Mouse (Mus musculus): ENCODE data around the gene Klf3.

The Klf3 gene

DNA sequence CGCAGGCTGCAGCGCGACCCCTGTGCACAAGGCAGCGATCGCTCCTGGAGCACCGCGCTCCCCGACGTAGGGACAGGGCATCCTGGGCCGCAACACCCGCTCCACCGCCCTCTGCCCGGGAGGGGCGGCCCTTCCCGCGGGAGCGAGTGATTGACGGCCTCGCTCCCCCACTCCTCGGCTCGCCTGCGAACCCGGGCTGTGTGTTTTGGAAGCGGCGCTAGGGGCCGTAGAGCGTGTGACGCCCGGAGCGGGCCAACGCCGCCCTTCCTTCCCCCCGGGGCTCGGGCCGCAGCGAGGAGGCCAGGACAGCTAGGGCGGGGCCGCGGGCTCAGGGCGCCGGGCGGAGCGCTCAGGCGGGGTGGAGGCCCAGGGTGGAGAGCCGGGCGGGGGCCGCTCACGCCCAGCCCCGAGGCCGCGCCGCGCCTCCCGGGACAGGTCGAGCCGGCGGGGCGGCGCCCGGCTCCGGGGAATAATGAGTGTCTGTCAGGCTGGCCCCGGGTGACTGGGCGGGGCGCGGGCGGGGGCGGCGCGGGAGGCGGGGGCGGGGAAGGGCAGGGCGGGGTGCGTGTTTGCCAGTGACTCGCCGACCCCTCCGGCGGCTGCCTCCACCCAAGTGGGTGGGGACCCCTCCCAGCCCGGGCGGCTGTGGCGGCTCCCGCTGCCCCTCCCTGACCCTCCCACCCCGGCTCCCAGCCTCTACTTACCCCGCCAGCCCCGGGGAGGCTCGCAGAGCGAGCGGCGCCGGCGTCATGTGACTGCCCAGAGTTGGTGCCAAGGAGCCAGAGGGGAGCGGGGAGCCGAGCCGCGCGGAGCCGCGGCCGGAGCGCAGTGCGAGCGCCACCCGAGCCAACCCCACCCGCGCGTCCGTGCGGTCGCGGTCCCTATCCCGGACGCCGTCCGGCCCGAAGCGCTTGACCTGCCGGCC is at the start of gene Klf3:
Klf3 (plus strand) TSS at position 594 of the 925 bp plus-strand sequence.
- DNase-seq (ENCODE audit: low spot score): peak; percentile 91

GRCm38 (mm10) chr5:64762295-64762694 is 40.9 kb upstream of the Klf3 start:
- no peak for DNase-seq (ENCODE audit: low spot score)

GRCm38 (mm10) chr5:64764452-64764851 is 38.7 kb upstream of the Klf3 start:
- no peak for DNase-seq (ENCODE audit: low spot score)

DNA sequence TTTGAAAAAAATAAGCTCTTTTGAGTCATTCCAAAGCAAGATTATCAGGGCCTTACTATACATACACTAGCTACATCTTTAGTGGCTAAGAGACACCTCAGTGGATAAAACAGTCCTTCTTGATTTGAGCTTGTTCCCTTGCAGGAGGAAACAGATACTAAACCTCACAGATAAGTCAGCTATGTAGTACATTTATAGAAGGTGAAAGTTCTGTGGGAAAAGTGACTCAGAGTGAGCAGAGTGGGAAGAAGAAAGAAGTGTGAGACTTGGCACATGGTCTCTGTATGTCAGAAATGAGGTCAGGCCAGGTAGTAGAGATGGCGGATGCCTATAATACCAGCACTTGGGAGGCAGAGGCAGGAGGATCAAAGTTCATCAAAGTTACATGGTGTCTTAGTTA is 37.4 kb upstream of the Klf3 start:
- DNase-seq (ENCODE audit: low spot score): no peak

DNA sequence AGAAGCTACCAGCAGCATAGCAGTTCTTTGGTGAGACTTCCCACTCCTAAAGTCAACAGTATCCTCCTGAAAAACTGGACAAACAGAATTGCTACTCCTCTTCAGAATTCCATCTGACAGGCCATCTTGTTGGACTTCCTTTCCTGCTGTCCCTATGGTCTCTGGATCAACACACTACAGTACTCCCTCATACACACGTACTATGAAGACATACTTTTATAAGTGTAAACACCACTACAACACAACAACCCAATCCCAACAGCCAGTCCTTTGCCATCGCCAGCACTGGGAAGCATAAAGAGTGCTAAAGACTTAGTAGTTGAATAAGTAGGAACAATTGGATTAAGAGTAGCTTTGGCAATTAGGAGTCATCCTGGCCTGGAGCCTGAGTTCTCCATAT is 36.6 kb upstream of the Klf3 start:
- no peak for DNase-seq (ENCODE audit: low spot score)

- DNase-seq (ENCODE audit: low spot score): no peak
Observed at GRCm38 (mm10) chr5:64771619-64772018, 31.6 kb upstream of the Klf3 start.

DNA sequence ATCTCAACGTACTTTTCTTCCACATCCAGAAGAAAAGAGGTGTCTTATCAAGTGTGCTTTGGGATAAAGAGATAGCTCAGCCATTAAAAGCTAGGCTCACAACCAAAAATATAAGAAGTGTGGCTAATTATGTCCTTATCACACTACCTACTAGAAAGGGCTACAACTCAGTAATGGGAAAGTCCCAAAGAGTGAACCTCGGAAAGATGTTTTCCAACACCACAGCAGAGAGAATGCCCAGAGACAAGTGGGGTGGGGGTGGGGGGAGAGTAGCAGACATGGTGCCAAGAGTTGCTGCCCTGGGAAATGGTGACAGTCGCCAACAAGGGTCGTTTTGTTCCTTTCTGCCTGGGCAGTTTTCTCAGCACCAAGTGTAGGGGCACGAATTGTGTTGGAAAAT is 25.0 kb upstream of the Klf3 start:
- no peak for DNase-seq (ENCODE audit: low spot score)

GRCm38 (mm10) chr5:64779285-64779684 is 23.9 kb upstream of the Klf3 start:
- DNase-seq (ENCODE audit: low spot score): no peak

DNA sequence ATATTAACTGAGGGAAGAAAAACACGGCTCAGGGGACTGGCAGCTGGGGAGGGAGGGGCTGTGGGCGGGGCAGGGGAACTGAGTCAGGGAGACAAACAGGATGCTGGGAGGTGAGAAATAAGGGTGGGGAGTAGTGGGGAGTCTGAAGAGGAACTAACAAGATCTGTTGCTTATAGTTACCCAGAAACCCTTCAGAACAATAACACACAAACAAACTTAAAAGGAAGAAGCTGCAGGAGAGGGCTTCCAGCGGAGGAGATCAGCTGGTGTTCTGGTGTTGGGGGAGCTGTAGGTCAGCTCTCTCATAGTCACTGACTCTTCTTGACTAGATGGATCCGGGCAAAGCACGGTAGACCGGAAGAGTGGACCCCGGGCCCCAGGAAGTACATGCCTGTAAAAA is 22.4 kb upstream of the Klf3 start:
- no peak for DNase-seq (ENCODE audit: low spot score)

DNA sequence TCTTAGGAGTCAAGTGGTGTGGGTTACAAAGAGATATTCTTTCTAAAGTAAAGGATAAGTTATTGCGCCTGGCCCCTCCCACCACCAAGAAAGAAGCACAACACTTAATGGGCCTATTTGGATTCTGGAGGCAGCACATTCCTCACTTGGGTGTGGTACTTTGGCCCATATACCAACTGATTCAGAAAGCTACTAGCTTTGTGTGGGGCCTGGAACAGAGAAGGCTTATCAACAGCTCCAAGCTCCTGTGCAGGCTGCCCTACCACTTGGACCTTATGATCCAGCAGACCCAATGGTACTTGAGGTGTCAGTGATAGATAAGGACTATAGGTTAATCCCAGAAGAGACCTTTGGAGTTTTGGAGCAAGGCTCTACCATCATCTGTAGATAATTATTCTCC is 15.0 kb upstream of the Klf3 start:
- DNase-seq (ENCODE audit: low spot score): no peak

- no peak for DNase-seq (ENCODE audit: low spot score)
Observed at GRCm38 (mm10) chr5:64798209-64798608, 5.0 kb upstream of the Klf3 start.

DNA sequence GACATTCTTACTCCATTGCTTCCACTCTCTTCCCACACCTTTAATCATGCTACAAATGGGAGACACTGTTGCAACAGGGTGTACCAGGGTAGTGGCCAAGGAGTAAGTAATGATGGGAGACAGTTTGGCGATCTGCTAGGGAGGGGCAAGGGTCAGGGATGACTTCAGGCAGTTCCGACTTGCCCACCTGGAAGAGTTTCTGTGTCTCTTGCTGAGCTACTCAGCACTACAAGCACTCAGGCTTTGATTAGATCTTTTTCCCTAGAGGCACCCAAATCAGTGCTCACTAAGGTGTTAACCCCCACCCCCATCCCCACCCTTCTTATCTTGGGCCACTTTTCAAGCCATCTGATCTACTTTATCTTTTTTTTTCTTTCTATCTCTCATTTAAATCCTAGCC is 1.6 kb upstream of the Klf3 start:
- DNase-seq (ENCODE audit: low spot score): no peak

GRCm38 (mm10) chr5:64802143-64802542 is 1.0 kb upstream of the Klf3 start:
- no peak for DNase-seq (ENCODE audit: low spot score)

DNA sequence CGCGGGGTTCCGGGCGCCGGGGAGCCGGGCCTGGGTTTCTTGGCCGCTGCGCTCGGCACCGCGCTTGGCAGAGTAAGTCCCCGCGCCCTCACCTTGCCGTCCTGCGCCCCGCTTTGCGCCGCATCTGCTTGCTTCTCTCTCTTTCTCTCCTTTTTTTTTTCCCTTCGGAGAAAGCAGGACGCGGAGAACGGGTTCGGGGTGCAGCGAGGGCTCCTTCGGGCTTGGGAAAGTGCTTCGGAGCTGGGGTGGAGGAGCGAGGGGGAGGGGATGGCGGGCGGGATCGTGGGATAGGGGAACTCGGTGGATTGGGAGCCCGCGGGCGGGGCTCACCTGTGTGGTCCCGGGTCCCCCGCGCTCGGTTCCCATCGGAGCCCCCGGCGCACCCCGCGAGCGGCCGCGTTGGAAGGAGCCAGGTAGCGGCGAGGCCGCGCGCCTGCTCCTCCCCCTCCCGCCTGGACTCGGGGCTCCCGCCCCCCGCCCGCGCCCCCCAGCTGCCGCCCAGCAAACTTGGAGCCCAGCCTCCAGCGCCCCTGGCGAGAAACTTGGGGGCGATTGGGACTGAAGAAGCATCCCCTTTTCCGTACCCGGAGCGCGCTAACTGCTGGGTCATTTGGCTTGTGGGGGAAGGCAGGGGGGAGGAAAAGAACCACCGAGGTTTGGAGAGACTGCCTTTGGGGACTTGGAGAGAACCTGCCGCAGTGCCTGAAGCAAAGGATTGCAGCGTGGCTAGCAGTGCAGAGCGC is 703 bp downstream of the Klf3 start:
- DNase-seq (ENCODE audit: low spot score): peak; percentile 77

DNA sequence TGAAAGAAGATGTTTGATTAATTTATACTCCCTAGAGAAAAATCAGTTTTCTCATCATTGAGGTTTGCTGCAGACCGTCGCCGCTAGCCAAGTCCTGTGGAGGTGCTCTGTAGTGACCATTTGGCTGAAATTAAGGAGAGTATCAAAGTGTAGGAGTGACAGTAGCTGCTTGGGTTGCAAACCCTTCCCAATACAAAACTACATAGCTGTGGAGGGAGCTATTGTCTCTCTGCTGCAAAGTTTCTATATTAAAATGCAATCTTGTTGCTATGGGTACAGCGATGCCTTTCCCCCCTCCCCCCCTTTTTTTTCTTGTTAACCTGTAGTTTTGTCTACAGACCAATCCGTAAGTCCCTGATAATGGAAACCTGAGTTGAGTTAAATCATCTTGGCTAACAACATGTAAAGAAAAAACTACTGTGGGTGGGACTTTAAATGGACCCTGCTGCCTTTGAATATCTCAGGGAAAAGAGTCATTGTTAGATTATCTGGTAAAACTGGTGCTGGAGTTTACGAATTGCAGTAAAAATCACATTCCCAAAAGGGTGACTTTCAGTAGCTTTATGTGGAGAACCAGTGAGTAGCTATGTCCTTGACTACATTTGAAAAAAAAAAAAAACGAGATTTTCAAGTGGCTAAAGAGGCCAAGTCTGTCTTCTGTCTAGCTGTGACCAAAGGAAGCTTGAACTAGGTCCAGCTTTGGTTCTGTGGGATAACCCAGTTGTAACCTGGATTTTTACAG is 2.1 kb downstream of the Klf3 start:
- peak; percentile 31 for DNase-seq (ENCODE audit: low spot score)

GRCm38 (mm10) chr5:64805873-64806505 is 2.8 kb downstream of the Klf3 start:
- DNase-seq (ENCODE audit: low spot score): peak; percentile 86

- no peak for DNase-seq (ENCODE audit: low spot score)
Observed at GRCm38 (mm10) chr5:64806600-64806999, 3.4 kb downstream of the Klf3 start.

- DNase-seq (ENCODE audit: low spot score): no peak
Observed at GRCm38 (mm10) chr5:64807159-64807558, 4.0 kb downstream of the Klf3 start.

DNA sequence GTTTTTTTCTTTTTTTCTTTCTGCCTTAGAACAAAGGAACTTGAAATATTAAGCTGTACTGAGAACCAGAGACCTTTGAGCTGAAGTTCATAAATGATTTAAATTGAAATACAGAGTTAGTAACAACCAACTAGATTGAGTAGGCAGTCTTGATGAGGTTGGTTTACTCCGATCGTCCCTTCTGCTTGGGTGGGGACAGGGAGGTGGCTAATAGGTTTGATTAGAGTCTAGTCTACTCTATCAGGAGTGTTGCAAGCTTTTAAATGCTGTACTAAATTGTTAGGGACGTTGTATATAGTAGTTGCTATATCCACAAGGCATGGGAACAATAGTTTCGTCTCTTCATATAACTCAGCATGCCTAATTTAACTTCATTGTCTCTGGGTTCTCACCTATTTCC is 4.4 kb downstream of the Klf3 start:
- no peak for DNase-seq (ENCODE audit: low spot score)

- peak; percentile 62 for DNase-seq (ENCODE audit: low spot score)
Observed at GRCm38 (mm10) chr5:64808106-64809010, 5.2 kb downstream of the Klf3 start.

DNA sequence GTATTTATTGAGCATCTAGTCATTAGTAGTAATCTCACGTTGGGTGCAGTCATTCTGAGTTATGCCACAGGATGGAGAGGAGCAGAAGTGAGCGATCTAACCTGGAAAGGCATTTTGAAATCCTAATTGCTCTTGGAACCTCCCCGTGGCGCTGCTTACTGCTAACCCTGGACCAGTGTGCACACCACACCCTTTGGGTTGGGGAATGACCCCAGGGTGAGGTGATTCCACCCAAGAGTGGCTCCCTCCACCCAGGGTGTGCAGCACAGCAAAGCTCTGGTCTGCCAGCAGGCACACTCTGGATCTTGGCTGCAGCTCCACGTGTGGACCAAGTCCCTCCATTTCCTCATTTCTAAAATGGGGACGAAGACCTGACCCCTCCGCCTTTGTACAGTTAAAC is 6.1 kb downstream of the Klf3 start:
- DNase-seq (ENCODE audit: low spot score): no peak

All from embryo, embryonic 10 days (tissue).